ENCODE assay signal across 8 mouse cellular contexts in the genomic region with DNA sequence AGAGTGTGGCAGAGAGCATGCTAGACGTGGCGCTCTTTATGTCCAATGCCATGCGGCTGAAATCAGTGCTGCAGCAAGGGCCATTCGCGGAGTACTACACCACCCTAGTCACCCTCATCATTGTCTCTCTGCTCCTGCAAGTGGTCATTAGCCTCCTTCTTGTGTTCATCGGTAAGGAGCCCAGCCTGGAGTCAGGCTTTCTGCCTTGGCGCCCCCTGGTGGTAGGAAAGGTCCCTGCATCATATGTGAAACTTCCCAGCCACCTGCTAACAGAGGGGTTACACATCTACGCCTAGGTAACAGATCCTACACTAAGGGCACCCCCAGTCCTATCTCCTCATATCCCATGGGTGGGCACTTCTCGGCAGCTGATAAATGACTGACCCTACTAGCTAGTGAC.
DNase-seq lines count a peak whose midpoint lies in the region; ATAC-seq and TF ChIP-seq lines count a peak whose summit lies in the region.

No protein-coding gene starts in this region.

- no peak for TF ChIP-seq POLR2A in CH12.LX (IDR thresholded peaks at IDR 0.05; ENCODE audit: low read depth, low read length)

- peak; percentile 27; the same call in 1 of the 2 replicates for ATAC-seq in lung, postnatal 0 days

- H3K27me3 ChIP-seq in CH12.LX (replicated peaks), result no peaks in the 10 kb centered on the region
- no peaks in the 10 kb centered on the region for H3K27me3 ChIP-seq in lung, postnatal 0 days (replicated peaks; ENCODE audit: insufficient read depth, low read length)

- TF ChIP-seq CTCF in CH12.LX (conservative IDR thresholded peaks at IDR 0.05 in 1 of 2, IDR thresholded peaks at IDR 0.05 in 1 of 2; ENCODE audit: low read depth in 2 of 2, low read length in 2 of 2), result peak; percentile 90 to 92
- TF ChIP-seq CTCF in lung, postnatal 0 days (IDR thresholded peaks at IDR 0.05), result peak; percentile 99

- H3K9ac ChIP-seq in CH12.LX (ENCODE audit: insufficient read depth, low read depth), result no peak overlapping the region
- no peak overlapping the region for H3K9ac ChIP-seq in lung, postnatal 0 days (replicated peaks; ENCODE audit: low read depth)

- no peaks in the 10 kb centered on the region for H3K9me3 ChIP-seq in CH12.LX (replicated peaks; ENCODE audit: low read length)
- H3K9me3 ChIP-seq in lung, postnatal 0 days (ENCODE audit: low read length), result no peaks in the 10 kb centered on the region

- no peaks in the 10 kb centered on the region for H3K36me3 ChIP-seq in CH12.LX (replicated peaks in 1 of 2; ENCODE audit: control insufficient read depth in 1 of 2, insufficient read depth in 1 of 2, low read length in 1 of 2)
- no peaks in the 10 kb centered on the region for H3K36me3 ChIP-seq in lung, postnatal 0 days (ENCODE audit: insufficient read depth, low read length)

- no peaks in the 10 kb centered on the region for H3K79me2 ChIP-seq in CH12.LX (replicated peaks; ENCODE audit: control insufficient read depth, extremely low read depth, insufficient read depth, poor library complexity, severe bottlenecking)

- H3K4me2 ChIP-seq in CH12.LX (ENCODE audit: insufficient read depth, low read depth, poor library complexity, severe bottlenecking), result peak overlapping the region; percentile 25
- H3K4me2 ChIP-seq in lung, postnatal 0 days (replicated peaks; ENCODE audit: low read depth, low read length), result no peak overlapping the region

- peak; percentile 75 for DNase-seq in CH12.LX (ENCODE audit: extremely low read depth)
- DNase-seq in adrenal gland, adult 2 months, result peak; percentile 75
- DNase-seq in embryo, embryonic 10.5 days (ENCODE audit: low spot score), result peak; percentile 85
- DNase-seq in heart, adult 11 months, result peak; percentile 95
- DNase-seq in kidney, postnatal 36 days, result peak; percentile 66 to 90
- DNase-seq in lung, postnatal 0 days (ENCODE audit: low spot score), result peak; percentile 73
- peak; percentile 51 to 69 for DNase-seq in right cerebral cortex, postnatal 10 days (ENCODE audit: low spot score in 2 of 2)
- peak; percentile 70 for DNase-seq in yolk sac, embryonic 10.5 days (ENCODE audit: low spot score)

- in situ Hi-C loops in CH12.LX (cut with MboI; ENCODE audit: low pct_ligation_motif_present, low pct_unique_long_range_greater_than_20kb, low sequenced_read_pairs), result loop anchor here (10.0 kb wide), 3 partner anchors 283 to 713 kb away; no protein-coding TSS in a partner anchor

- TF ChIP-seq EP300 in CH12.LX (IDR thresholded peaks at IDR 0.05; ENCODE audit: low read length), result no peak
- TF ChIP-seq EP300 in lung, postnatal 0 days (IDR thresholded peaks at IDR 0.05), result no peak

- H3K4me1 ChIP-seq in CH12.LX (ENCODE audit: control insufficient read depth in 1 of 2, insufficient read depth in 2 of 2), result peaks cover 6 to 50% of the 10 kb centered on the region in 2 experiments
- no peaks in the 10 kb centered on the region for H3K4me1 ChIP-seq in lung, postnatal 0 days (ENCODE audit: insufficient read depth, low read depth, low read length)

- H3K27ac ChIP-seq in CH12.LX (ENCODE audit: insufficient read depth, low read depth), result no peak overlapping the region
- no peak overlapping the region for H3K27ac ChIP-seq in lung, postnatal 0 days (ENCODE audit: low read length)

- peak; percentile 72 for TF ChIP-seq RAD21 in CH12.LX (IDR thresholded peaks at IDR 0.05; ENCODE audit: low read depth, low read length)

- 31% methylated on average over 9 of the region's 9 CpGs for WGBS in lung, postnatal 0 days

- dilution Hi-C loops in CH12.LX (cut with MboI; ENCODE audit: extremely low pct_ligation_motif_present, extremely low pct_unique_long_range_greater_than_20kb, low sequenced_read_pairs), result no loop called here

- no peak overlapping the region for H3K4me3 ChIP-seq in CH12.LX (replicated peaks in 1 of 3; ENCODE audit: low read depth in 2 of 3, low read length in 2 of 3, poor library complexity in 1 of 3)
- H3K4me3 ChIP-seq in lung, postnatal 0 days (ENCODE audit: low read depth, low read length), result no peak overlapping the region

TF ChIP-seq in CH12.LX, 34 proteins besides CTCF, POLR2A, EP300 and RAD21:
- no peak for TF ChIP-seq MAFK (IDR thresholded peaks at IDR 0.05; ENCODE audit: insufficient replicate concordance, low read length)
- TF ChIP-seq SMC3 (IDR thresholded peaks at IDR 0.05; ENCODE audit: low read depth, low read length), result peak; percentile 92
- TF ChIP-seq ZC3H11A (IDR thresholded peaks at IDR 0.05; ENCODE audit: low read depth, low read length), result peak; percentile 56
TF ChIP-seq in CH12.LX: peak in this region for 2.
